Mouse (Mus musculus) neural tube, embryonic 11.5 days (tissue): ENCODE data around the gene Krt26. TPM values are rescaled to one million over a fixed set of nuclear protein-coding genes. Genes with fewer than 3 reads are reported as not detected.

Experiments used
- ATAC-seq: fragments of 200-750 bp; cut with Nextera tagmentation; 2 replicates; pipeline ENCODE4 v1.8.0; 2017; ENCODE audit warnings: moderate number of reproducible peaks, mild to moderate bottlenecking, moderate TSS enrichment, moderate library complexity; ENCODE audit not compliant: insufficient read depth, low FRiP score, low TSS enrichment
- DNase-seq: peaks from one replicate; pipeline ENCODE4 v3.0.0-alpha.2; 2015; ENCODE audit warnings: low spot score
- H3K27ac ChIP-seq: fragments of 300-500 bp; sonication (generic); 2 replicates; pipeline ENCODE4 v1.5.1; 2014; ENCODE audit warnings: low read depth, mild to moderate bottlenecking, low read length
- H3K27me3 ChIP-seq: fragments of 300-500 bp; sonication (generic); 2 replicates; pipeline ENCODE4 v1.6.1; 2014; ENCODE audit warnings: mild to moderate bottlenecking, low read length, mixed read lengths; ENCODE audit not compliant: control insufficient read depth, insufficient read depth
- H3K36me3 ChIP-seq: fragments of 300-500 bp; sonication (generic); 2 replicates; pipeline ENCODE4 v1.6.1; 2014; ENCODE audit warnings: mild to moderate bottlenecking, low read length, moderate library complexity, mixed read lengths; ENCODE audit not compliant: control insufficient read depth, insufficient read depth
- H3K4me1 ChIP-seq: fragments of 300-500 bp; sonication (generic); 2 replicates; pipeline ENCODE4 v1.6.1; 2014; ENCODE audit warnings: low read length, mixed read lengths; ENCODE audit not compliant: control insufficient read depth, insufficient read depth
- H3K4me2 ChIP-seq: fragments of 300-500 bp; sonication (generic); 2 replicates; pipeline ENCODE4 v1.6.1; 2014; ENCODE audit warnings: low read depth, mild to moderate bottlenecking, moderate library complexity
- H3K4me3 ChIP-seq: fragments of 300-500 bp; sonication (generic); 2 replicates; pipeline ENCODE4 v1.5.1; 2014; ENCODE audit warnings: low read depth, low read length
- H3K9ac ChIP-seq: fragments of 300-500 bp; sonication (generic); 2 replicates; pipeline ENCODE4 v1.6.1; 2014; ENCODE audit warnings: mild to moderate bottlenecking, low read length
- H3K9me3 ChIP-seq: fragments of 300-500 bp; sonication (generic); 2 replicates; pipeline ENCODE4 v1.6.1; 2016; ENCODE audit warnings: low read length; ENCODE audit not compliant: control insufficient read depth
- WGBS: fragments of 180-500 bp; shearing (Covaris S2); extraction: QIAGEN DNeasy Blood & Tissue Kit; methylation state at CpG from one replicate; pipeline ENCODE4 v1.1.7; 2014; 5-methylcytosine and 5-hydroxymethylcytosine counted together
- polyA plus RNA-seq: library from polyadenylated mRNA; unstranded; fragments of >200 nt; fragmentation: Nextera tagmentation; extraction: Ambion mirVana; gene quantifications from 2 replicates; pipeline ENCODE4 v1.2.1, GENCODE M21; 2014

Gene Krt26
- polyA plus RNA-seq, 1 experiment from 2014 or later, result 0.12 TPM

DNA sequence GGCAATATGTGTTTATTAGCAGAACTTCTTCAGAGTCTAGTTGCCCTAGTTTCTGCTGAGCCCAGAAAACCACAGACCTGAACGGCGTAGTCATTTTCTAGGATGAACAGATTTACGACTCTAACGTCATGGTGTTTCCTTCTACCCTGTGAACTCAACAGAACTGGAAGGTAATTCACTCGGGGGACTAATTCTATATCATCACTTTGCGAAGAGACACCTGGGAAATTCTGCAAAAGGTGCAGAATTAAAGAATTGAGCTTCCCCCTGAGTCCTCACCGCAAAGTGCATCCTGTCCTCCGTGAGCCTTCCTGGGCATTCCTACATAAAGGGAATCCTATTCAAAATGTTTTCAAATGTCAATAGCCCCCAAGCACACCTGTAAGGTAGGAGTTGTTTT lies 23.7 kb upstream of the Krt26 start:
- H3K9me3 ChIP-seq, result no peaks in the 10 kb centered on the region
- no peaks in the 10 kb centered on the region for H3K36me3 ChIP-seq
- no peak overlapping the region for H3K4me2 ChIP-seq
- 83% methylated on average over 8 of the region's 8 CpGs for WGBS
- no peak for ATAC-seq
- no peaks in the 10 kb centered on the region for H3K4me1 ChIP-seq
- H3K9ac ChIP-seq, result no peak overlapping the region
- H3K27me3 ChIP-seq, result no peaks in the 10 kb centered on the region
- H3K27ac ChIP-seq, result no peak overlapping the region
- DNase-seq, result no peak
- no peak overlapping the region for H3K4me3 ChIP-seq

DNA sequence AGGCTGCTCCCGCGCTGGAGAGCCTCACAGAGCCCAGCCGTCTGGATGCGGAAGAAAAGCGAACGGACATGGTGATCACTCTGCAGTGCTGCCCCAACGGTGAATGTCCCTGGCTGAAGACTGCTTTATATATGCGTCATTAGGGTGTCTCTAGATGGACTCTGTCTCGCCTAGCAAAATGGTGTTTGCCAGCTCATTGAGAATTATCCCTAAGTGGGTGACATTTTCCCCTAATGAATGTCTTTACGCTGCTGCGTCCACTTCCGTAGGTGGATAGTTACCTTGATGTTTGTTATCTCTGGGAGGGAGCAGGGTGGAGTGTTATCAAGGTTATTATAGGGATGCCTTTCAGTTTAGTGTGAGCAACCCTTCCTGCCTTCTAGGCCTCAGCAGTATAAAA lies 13.2 kb upstream of the Krt26 start, which contains the start of gene Krt27:
Gene Krt27, minus strand, starts transcription at position 101 of the 400 bp plus-strand sequence.
- H3K27ac ChIP-seq, result no peak within 1 kb of the TSS
- 80% methylated on average over 12 of the region's 12 CpGs for WGBS
- no peaks in the 10 kb centered on the region for H3K9me3 ChIP-seq
- H3K4me3 ChIP-seq, result no peak within 1 kb of the TSS
- no peaks in the 10 kb centered on the region for H3K4me1 ChIP-seq
- ATAC-seq (no peak), DNase-seq (no peak)
- no peaks in the 10 kb centered on the region for H3K27me3 ChIP-seq
- no peaks in the 10 kb centered on the region for H3K36me3 ChIP-seq
- H3K4me2 ChIP-seq, result no peak within 1 kb of the TSS
- H3K9ac ChIP-seq, result no peak within 1 kb of the TSS

GRCm38 (mm10) chr11:99339299-99339847 lies 1.6 kb upstream of the Krt26 start:
- Histone ChIP-seq H3K4me1 (no peaks in the 10 kb centered on the region; the same call in 1 of the 2 replicates), H3K9ac (no peak overlapping the region), H3K4me3 (no peak overlapping the region), H3K9me3 (no peaks in the 10 kb centered on the region), H3K36me3 (no peaks in the 10 kb centered on the region), H3K4me2 (no peak overlapping the region), H3K27me3 (no peaks in the 10 kb centered on the region), H3K27ac (no peak overlapping the region)
- DNase-seq (peak; percentile 56), ATAC-seq (no peak)
- WGBS, result 49% methylated on average over 11 of the region's 11 CpGs

DNA sequence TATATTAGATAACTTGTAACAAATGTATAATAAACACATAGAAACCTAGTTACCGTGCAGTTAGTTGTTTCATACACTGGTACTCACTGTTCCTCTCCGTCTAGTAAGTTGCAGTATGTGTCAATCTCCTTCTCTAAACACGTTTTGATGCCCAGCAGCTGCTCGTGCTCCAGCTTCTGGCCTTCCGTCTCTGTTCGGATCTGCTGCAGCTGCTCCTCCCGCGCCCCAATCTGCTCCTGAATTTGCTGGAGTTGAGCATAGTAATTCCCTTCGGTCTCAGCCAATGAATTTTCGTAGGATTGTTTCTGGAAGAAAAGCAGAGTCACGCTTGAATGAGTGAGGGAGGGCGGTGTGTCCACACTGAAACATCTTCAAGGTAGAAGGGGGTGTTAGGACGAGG lies 4.3 kb downstream of the Krt26 start:
- Histone ChIP-seq H3K4me2 (no peak overlapping the region), H3K27me3 (no peaks in the 10 kb centered on the region), H3K9me3 (no peaks in the 10 kb centered on the region), H3K27ac (no peak overlapping the region), H3K4me1 (no peaks in the 10 kb centered on the region), H3K9ac (no peak overlapping the region), H3K4me3 (no peak overlapping the region), H3K36me3 (no peaks in the 10 kb centered on the region)
- 75% methylated on average over 13 of the region's 13 CpGs for WGBS
- ATAC-seq (no peak), DNase-seq (no peak)

DNA sequence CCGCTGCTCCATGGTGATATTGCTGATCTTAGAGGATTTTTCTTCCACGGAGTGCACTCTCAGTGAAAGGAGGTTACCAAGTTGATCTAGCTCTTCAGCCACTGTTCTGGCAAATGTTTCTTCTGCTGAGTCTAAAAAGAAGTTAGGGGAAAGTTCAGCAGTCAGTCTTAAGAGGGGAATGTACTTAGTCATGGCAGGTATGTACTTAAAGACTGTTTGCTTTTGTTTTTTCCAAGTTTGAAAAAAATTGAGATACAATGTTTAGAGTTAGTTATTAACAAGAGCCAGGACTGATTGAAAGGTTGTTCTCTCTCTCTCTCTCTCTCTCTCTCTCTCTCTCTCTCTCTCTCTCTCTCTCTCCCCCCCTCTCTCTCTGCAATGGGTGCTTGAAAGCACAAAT lies 8.1 kb downstream of the Krt26 start:
- ATAC-seq (no peak), DNase-seq (no peak)
- WGBS, result 67% methylated on average over 2 of the region's 2 CpGs
- Histone ChIP-seq H3K4me3 (no peak overlapping the region), H3K9ac (no peak overlapping the region), H3K27ac (no peak overlapping the region), H3K4me1 (no peaks in the 10 kb centered on the region), H3K36me3 (no peaks in the 10 kb centered on the region), H3K4me2 (no peak overlapping the region), H3K9me3 (no peaks in the 10 kb centered on the region), H3K27me3 (no peaks in the 10 kb centered on the region)

- 95% methylated on average over 11 of the region's 11 CpGs for WGBS
- ATAC-seq, result no peak
Observed at GRCm38 (mm10) chr11:99322851-99323250, 14.9 kb downstream of the Krt26 start, which contains the start of gene Krt25. TSS of gene Krt25 (minus strand) at chr11:99322951.

DNA sequence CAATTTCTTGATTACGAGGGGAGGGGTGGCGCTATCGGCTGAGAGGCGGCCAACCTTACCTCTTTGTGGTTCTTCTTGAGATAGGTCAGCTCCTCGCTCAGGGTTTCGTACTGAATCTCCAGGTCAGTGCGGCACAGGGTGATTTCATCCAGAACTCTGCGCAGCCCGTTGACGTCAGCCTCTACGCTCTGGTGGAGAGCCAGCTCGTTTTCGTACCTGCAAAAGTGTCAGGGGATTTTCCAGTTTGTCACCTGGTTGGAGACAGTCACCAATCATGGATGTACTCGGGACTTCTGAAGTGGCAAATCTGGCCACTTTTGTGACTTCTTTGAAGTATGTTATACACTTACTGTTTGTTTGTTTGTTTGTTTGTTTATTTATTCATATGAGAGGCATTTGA lies 16.7 kb downstream of the Krt26 start:
- H3K27ac ChIP-seq, result no peak overlapping the region
- no peak overlapping the region for H3K9ac ChIP-seq
- no peak for DNase-seq
- no peaks in the 10 kb centered on the region for H3K36me3 ChIP-seq
- H3K27me3 ChIP-seq, result no peaks in the 10 kb centered on the region
- 90% methylated on average over 14 of the region's 14 CpGs for WGBS
- H3K9me3 ChIP-seq, result no peaks in the 10 kb centered on the region
- no peaks in the 10 kb centered on the region for H3K4me1 ChIP-seq
- no peak overlapping the region for H3K4me3 ChIP-seq
- H3K4me2 ChIP-seq, result no peak overlapping the region
- ATAC-seq, result no peak

More at GRCm38 (mm10) chr11:99322851-99323250, 14.9 kb downstream of the Krt26 start, which contains the start of gene Krt25:
- no peak within 1 kb of the TSS for H3K4me2 ChIP-seq
- no peak within 1 kb of the TSS for H3K27ac ChIP-seq
- no peaks in the 10 kb centered on the region for H3K9me3 ChIP-seq
- H3K9ac ChIP-seq, result no peak within 1 kb of the TSS
- no peaks in the 10 kb centered on the region for H3K4me1 ChIP-seq
- H3K36me3 ChIP-seq, result no peaks in the 10 kb centered on the region
- no peaks in the 10 kb centered on the region for H3K27me3 ChIP-seq
- no peak for DNase-seq
- no peak within 1 kb of the TSS for H3K4me3 ChIP-seq

DNA sequence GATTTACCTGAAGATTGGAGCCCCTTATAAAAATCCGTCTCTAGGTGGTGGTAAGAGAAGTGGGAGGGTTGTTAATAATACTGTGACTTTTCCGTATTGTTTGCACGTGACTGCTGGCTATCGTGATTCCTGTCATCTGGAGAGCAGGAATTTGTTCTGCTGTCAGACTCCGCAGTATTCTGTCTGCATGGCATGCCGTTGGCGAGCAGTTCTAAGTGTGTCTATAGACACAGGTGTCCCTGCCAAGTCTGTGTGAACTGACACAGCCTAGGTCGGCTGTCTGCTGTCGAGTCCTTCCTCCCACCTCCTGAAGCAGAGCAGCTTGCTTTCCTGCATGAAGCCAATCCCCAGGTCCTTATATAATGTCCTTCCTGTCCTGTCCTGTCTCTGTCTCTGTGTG lies 18.6 kb downstream of the Krt26 start:
- H3K4me3 ChIP-seq, result no peak overlapping the region
- no peak overlapping the region for H3K9ac ChIP-seq
- no peaks in the 10 kb centered on the region for H3K9me3 ChIP-seq
- no peaks in the 10 kb centered on the region for H3K36me3 ChIP-seq
- no peak overlapping the region for H3K4me2 ChIP-seq
- DNase-seq, result no peak
- H3K4me1 ChIP-seq, result no peaks in the 10 kb centered on the region
- H3K27me3 ChIP-seq, result no peaks in the 10 kb centered on the region
- 82% methylated on average over 9 of the region's 9 CpGs for WGBS
- ATAC-seq, result no peak
- H3K27ac ChIP-seq, result no peak overlapping the region

GRCm38 (mm10) chr11:99316543-99316942 lies 21.2 kb downstream of the Krt26 start:
- Histone ChIP-seq H3K27ac (no peak overlapping the region), H3K4me1 (no peaks in the 10 kb centered on the region), H3K27me3 (no peaks in the 10 kb centered on the region), H3K9me3 (no peaks in the 10 kb centered on the region), H3K36me3 (no peaks in the 10 kb centered on the region), H3K4me3 (no peak overlapping the region), H3K9ac (no peak overlapping the region), H3K4me2 (no peak overlapping the region)
- ATAC-seq, result no peak
- DNase-seq, result no peak
- WGBS, result 63% methylated on average over 8 of the region's 8 CpGs
